Mouse (Mus musculus) bone marrow, adult 2 months (tissue): ENCODE data around the gene Pcbp1.

Experiments used
- CTCF ChIP-seq: fragments of 200-500 bp; IDR thresholded peaks from 2 replicates; pipeline ENCODE4 v1.5.1; 2011; ENCODE audit warnings: low read length, control low read depth; ENCODE audit not compliant: control insufficient read depth, insufficient read depth
- POLR2A ChIP-seq: fragments of 200-500 bp; IDR thresholded peaks from 2 replicates; pipeline ENCODE4 v1.6.1; 2011; ENCODE audit warnings: low read depth, mild to moderate bottlenecking, control low read depth, low read length, borderline replicate concordance; ENCODE audit not compliant: control insufficient read depth

DNA sequence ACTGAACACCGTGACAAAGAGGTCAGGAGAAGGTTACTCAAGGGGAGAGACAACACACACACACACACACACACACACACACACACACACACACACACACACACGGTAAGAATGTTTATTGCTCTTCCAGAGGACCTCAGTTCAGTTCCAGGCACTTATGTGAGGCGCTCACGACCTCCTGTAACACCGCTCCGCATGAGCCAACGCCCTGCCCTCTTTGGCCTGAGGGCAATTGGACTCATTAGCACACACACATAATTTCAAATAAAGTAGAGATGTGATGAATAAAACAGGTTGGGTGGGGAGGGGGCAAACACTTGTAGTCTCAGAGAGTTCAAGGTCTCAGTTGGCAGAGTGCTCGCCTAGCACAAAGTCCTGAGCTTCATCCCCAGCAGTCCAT lies 30.0 kb downstream of the Pcbp1 start:
- TF ChIP-seq CTCF (no peak), POLR2A (no peak)
